Mouse (Mus musculus): ENCODE data around the gene Gm8082.

Gm8082 gene

DNA sequence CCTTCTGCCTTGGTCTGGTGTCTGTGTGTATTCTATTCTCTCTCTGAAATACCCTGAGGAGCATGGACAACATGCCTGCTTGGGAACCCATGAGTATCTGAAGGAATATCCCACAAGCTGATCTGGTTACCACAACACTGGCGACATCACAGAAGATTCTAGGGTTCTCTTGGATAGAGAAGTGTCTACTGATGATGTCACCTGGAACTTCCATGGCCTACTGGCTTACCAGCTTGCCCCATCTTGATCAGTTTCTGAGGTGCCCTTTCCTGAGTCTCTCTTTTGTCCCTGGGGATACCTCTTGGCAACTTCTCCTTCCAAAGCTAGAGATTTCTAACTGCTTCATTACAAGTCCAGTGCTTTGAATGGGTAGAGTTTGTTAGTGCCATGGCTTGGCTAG lies at the start of gene Gm8082:
Gene Gm8082 (minus strand): TSS at position 101 of the 400 bp plus-strand sequence.
- in situ Hi-C loops (cut with MboI, MseI): loop anchor here (25.0 kb wide), 1 partner anchor 1556 kb away; no protein-coding TSS in a partner anchor

DNA sequence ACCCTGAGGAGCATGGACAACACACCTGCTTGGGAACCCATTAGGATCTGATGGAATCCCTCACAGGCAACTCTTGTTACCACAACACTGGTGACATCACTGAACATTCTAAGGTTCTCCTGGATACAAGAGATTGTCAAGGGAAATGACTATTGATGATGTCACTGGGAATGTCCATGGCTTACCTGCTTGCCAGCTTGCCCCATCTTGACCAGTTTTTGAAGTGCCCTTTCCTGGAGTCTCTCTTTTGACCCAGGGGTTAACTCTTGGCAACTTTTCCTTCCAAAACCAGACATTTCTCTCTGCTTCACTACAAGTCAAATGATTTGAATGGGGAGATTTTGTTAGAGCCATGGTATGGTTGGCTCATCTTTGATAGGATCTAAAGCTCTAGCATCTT lies 22.1 kb upstream of the Gm8082 start, which contains the start of gene Gm10376:
Gene Gm10376 (minus strand): TSS at position 101 of the 400 bp plus-strand sequence.
- in situ Hi-C loops (cut with MboI, MseI): loop anchor here (10.0 to 25.0 kb wide), 2 partner anchors 221 to 597 kb away; partner anchors contain the start of genes Gm10375 and Gm10377
